Mouse (Mus musculus) heart, embryonic 16.5 days (tissue): ENCODE measurements around the gene Ptbp3. TPM values are rescaled to one million over a fixed set of nuclear protein-coding genes. Genes with fewer than 3 reads are reported as not detected.

Experiments
- polyA plus RNA-seq: library from polyadenylated mRNA; unstranded; fragments of >200 nt; fragmentation: Nextera tagmentation; extraction: Ambion mirVana; gene quantifications from 2 replicates; pipeline ENCODE4 v1.2.1, GENCODE M21; 2015

The Ptbp3 gene
- polyA plus RNA-seq, 1 experiment from 2014 or later = 27.6 TPM

Other genes starting within 250 kb of the Ptbp3 start
- gene Susd1, start 110.7 kb downstream of the Ptbp3 start, polyA plus RNA-seq = 4.7 and 7.5 TPM in 2 replicates
- gene Hsdl2, start 32.2 kb upstream of the Ptbp3 start, polyA plus RNA-seq = 80.2 and 88.0 TPM in 2 replicates
- 17.3 and 20.0 TPM in 2 replicates for gene E130308A19Rik, start 76.8 kb upstream of the Ptbp3 start, polyA plus RNA-seq